Mouse (Mus musculus): Measurements from ENCODE around the gene Hk1. TPM values are rescaled to one million over a fixed set of nuclear protein-coding genes. Genes with fewer than 3 reads are reported as not detected.

Gene Hk1
- polyA plus RNA-seq, 1 experiment: 45.3 TPM

DNA sequence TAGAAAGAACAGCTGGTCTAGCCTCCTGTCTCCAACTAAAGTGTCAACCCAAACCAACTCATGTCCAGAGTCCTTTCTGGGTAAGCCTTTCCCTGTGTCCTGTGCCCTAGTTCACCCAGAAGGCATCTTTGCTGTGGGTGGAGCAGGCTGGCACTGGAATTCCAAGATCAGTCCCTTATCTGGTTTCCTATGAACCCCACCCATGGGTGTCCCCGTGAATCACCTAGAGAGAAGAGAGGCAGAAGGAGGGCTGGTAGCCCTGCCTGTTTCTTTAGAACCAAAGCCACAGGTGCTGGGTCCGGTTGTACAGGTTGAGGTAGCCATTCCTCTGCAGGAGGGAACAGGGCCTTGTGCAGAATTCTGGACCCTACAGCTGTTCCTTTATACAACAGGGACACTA, 158.1 kb downstream of the Hk1 start:
- no peaks in the 10 kb centered on the region for H3K4me1 ChIP-seq (ENCODE audit: control insufficient read depth, insufficient read depth, low read length)
- TF ChIP-seq POLR2A (IDR thresholded peaks at IDR 0.05; ENCODE audit: low read depth, low read length): no peak
- no peak for TF ChIP-seq CTCF (IDR thresholded peaks at IDR 0.05; ENCODE audit: borderline replicate concordance, insufficient read depth, low read length)
- H3K27ac ChIP-seq (ENCODE audit: insufficient read depth, low read length): no peak overlapping the region
- no peak overlapping the region for H3K4me3 ChIP-seq (ENCODE audit: insufficient read depth, low read length)

DNA sequence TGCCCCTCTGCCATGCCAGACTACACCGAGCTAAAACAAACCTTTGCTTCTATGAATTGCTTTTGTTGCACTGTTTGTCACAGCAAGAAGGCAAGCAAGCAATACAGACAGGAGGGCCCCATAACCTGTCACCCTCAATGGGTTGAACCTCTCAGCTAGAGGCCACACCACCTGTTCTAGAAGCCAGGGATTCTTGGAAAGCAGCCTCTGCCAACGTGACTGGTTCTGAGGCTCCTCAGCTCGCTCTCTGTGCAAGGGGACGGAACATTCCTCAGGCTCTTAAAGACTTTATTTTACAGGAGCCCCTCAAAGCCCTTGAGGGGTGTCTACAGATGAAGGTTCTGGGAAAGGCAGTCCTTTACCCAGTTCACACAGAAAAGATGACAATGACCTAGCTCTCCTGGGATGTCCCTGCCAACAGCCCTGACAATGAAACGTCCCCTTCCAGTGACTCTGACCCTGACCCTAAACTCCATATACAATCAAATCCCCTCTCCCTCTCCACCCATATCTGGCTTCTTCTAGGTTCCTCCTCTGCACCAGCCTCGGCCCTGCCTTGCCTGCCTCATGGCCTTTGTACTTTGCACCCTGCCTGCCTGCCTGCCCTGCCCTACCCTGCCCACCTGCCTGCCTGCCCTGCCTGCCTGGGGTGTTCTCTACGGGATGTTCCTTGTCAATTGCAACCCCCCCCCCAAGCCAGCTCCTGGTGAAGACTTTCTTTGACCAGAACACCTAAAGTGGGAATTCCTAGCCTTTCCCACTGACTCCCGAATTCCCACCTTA, 158.8 kb downstream of the Hk1 start:
- Histone ChIP-seq H3K27ac (ENCODE audit: insufficient read depth, low read length) (no peak overlapping the region), H3K4me1 (ENCODE audit: control insufficient read depth, insufficient read depth, low read length) (no peaks in the 10 kb centered on the region), H3K4me3 (ENCODE audit: insufficient read depth, low read length) (no peak overlapping the region)
- no peak for TF ChIP-seq POLR2A (IDR thresholded peaks at IDR 0.05; ENCODE audit: low read depth, low read length)
- no peak for TF ChIP-seq CTCF (IDR thresholded peaks at IDR 0.05; ENCODE audit: borderline replicate concordance, insufficient read depth, low read length)

Other genes with a start within 250 kb of the Hk1 start
- gene Neurog3, start 246.8 kb downstream of the Hk1 start, polyA plus RNA-seq (2011; ENCODE audit: insufficient read length, low read depth, missing spikeins): not detected in 2 replicates
- 0.81 and 1.3 TPM in 2 replicates for gene Fam241b, start 236.0 kb downstream of the Hk1 start, polyA plus RNA-seq (2011; ENCODE audit: insufficient read length, low read depth, missing spikeins)
- gene Tspan15, start 148.7 kb downstream of the Hk1 start, polyA plus RNA-seq (2011; ENCODE audit: insufficient read length, low read depth, missing spikeins): 1.6 and 1.9 TPM in 2 replicates
- gene Tacr2, start 127.5 kb downstream of the Hk1 start, polyA plus RNA-seq (2011; ENCODE audit: insufficient read length, low read depth, missing spikeins): not detected in 2 replicates
- not detected in 2 replicates for gene Hkdc1, start 42.6 kb upstream of the Hk1 start, polyA plus RNA-seq (2011; ENCODE audit: insufficient read length, low read depth, missing spikeins)
- gene 4930507D05Rik, start 69.6 kb upstream of the Hk1 start, polyA plus RNA-seq (2011; ENCODE audit: insufficient read length, low read depth, missing spikeins): not detected in 2 replicates
- 19.7 and 22.7 TPM in 2 replicates for gene Supv3l1, start 69.8 kb upstream of the Hk1 start, polyA plus RNA-seq (2011; ENCODE audit: insufficient read length, low read depth, missing spikeins)
- 72.3 and 78.1 TPM in 2 replicates for gene Vps26a, start 106.9 kb upstream of the Hk1 start, polyA plus RNA-seq (2011; ENCODE audit: insufficient read length, low read depth, missing spikeins)
- gene Srgn, start 147.5 kb upstream of the Hk1 start, polyA plus RNA-seq (2011; ENCODE audit: insufficient read length, low read depth, missing spikeins): 0.72 and 1.9 TPM in 2 replicates
- gene Kif1bp, start 198.5 kb upstream of the Hk1 start, polyA plus RNA-seq (2011; ENCODE audit: insufficient read length, low read depth, missing spikeins): 34.4 and 37.0 TPM in 2 replicates
- 68.2 and 82.4 TPM in 2 replicates for gene Ddx21, start 222.4 kb upstream of the Hk1 start, polyA plus RNA-seq (2011; ENCODE audit: insufficient read length, low read depth, missing spikeins)

All from embryonic fibroblast, embryonic 13.5 days (primary cell).